Mouse (Mus musculus): ENCODE measurements around the gene Sephs2. TPM values are rescaled to one million over a fixed set of nuclear protein-coding genes. Genes with fewer than 3 reads are reported as not detected.
A peak's percentile ranks its signal among the peaks of the same experiment; 100 is the strongest.

Sephs2 gene
- 52.4 and 54.0 TPM in 2 replicates for polyA plus RNA-seq (2015; fragmentation: Nextera tagmentation; extraction: Ambion mirVana)

DNA sequence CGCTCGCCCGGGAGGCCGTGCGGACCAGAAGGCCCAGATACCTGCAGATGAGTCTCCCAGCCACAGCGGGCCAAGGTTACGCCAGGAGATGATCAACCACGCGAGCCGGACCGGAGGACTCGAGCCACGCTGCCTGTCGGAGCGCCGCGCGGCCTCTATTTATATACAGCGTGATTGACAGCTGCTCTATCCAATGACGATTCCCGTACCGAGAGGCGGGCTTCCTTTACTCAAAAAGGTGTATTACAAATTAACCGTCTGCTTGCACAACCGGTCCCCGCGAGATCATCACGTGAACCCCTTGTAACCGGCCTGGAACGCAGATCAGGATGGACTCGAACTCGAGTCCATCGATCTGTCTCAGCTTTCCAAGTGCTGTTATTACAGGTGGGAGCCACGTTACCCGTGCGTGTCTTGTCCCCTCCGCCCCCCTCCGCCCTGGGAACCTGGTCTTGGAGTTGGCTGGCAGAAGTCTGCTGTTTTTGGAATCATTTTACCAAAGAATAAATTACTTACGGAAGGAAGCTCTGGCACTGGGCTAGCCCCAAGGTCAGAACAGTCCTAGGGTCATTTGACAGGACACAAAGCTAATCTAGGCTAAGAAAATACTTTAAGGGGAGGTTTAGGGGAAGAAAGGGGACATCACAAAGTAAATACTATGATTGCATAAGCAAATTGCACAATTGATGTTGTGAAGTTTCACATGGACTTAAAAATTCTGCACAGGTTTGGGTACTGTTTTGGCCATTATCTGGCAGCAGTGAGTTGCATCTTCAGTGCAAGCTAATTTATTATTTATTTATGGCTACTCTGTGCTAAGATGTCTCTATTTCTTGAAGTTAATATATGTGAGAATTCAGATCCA lies at the start of gene Sephs2:
Gene Sephs2, minus strand, starts transcription at position 131 of the 865 bp plus-strand sequence.
- Histone ChIP-seq H3K4me1 (replicated peaks) (peaks cover 26% of the 10 kb centered on the region), H3K27me3 (no peaks in the 10 kb centered on the region), H3K9ac (replicated peaks) (peak within 1 kb of the TSS; percentile 87), H3K9me3 (no peaks in the 10 kb centered on the region), H3K4me2 (replicated peaks) (peak within 1 kb of the TSS; percentile 95), H3K36me3 (peaks cover 13% of the 10 kb centered on the region), H3K27ac (peak within 1 kb of the TSS; percentile 83), H3K4me3 (replicated peaks) (peak within 1 kb of the TSS; percentile 72)
- peak; percentile 96 for ATAC-seq
- WGBS = 3% methylated on average over 39 of the region's 39 CpGs

DNA sequence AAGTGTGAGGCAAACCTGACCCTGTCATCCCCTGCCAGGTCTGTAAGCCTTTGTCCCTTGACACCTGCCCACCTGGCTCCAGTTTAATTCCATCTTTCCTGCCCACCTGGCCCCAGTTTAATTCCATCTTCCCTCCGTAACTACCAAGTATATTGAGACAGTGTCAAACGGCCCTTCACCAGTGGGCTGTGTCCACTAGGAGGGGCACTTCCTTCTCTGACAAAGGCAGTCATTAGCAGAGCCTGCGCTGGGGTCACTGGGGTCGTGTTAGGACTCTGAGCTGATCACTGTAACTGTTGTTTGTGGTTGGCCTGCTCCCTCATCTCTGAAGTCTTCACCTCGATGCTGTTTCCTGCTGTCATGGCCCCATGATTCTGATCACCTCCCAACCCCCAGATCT lies 48.2 kb upstream of the Sephs2 start:
- no peaks in the 10 kb centered on the region for H3K9me3 ChIP-seq
- no peaks in the 10 kb centered on the region for H3K36me3 ChIP-seq
- H3K4me1 ChIP-seq (replicated peaks) = 0 out of 2 replicates have a peak, but pooled peaks cover 2% of the 10 kb centered on the region
- H3K27ac ChIP-seq = no peak overlapping the region
- H3K4me2 ChIP-seq (replicated peaks) = no peak overlapping the region
- H3K27me3 ChIP-seq = no peaks in the 10 kb centered on the region
- no peak overlapping the region for H3K4me3 ChIP-seq (replicated peaks)
- 46% methylated on average over 5 of the region's 5 CpGs for WGBS
- no peak for ATAC-seq
- no peak overlapping the region for H3K9ac ChIP-seq (replicated peaks)

DNA sequence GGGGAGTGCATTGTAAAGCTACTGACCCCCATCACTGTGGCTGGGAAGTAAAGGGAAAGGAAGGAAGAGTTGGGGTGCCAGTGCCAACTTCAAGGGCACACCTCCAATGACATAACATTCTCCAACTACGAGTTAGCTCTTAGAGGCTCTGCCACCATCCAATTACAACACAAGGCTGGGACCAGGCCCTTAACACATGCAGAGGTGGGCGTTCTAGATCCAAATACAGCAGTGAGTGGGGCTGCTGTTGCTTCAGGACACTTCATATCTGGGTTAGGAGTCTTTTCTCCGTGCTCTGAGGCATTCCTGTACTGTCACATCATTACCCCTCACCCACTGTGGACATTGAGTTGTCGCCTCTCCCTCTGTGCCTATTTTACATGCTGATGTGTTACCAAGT lies 47.3 kb upstream of the Sephs2 start:
- Histone ChIP-seq H3K4me2 (replicated peaks) (no peak overlapping the region), H3K4me3 (replicated peaks) (no peak overlapping the region), H3K27me3 (no peaks in the 10 kb centered on the region), H3K36me3 (no peaks in the 10 kb centered on the region), H3K4me1 (replicated peaks) (no peaks in the 10 kb centered on the region), H3K9me3 (no peaks in the 10 kb centered on the region), H3K9ac (replicated peaks) (no peak overlapping the region), H3K27ac (no peak overlapping the region)
- ATAC-seq = no peak
- 74% methylated on average over 4 of the region's 4 CpGs for WGBS

DNA sequence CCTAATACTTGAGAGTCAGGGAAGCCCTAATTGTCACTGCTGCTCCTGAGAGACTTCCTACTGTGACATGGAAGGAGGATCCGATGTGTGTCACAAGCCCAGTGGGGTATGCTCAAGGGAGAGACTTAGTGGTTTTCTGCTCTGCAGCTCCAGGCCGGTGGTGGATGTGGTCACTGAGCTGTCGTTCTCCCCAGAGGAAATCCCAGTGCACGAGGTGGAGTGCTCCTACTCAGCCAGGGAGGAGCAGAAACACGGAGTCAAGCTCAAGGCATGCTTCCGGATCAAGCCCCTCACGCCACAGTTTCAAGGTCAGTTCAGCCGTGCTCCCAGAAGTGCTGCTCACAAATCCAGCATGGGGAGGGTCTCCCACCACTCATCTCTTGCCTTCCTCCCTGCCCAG lies 40.1 kb upstream of the Sephs2 start:
- Histone ChIP-seq H3K27ac (no peak overlapping the region), H3K4me2 (replicated peaks) (no peak overlapping the region), H3K36me3 (no peaks in the 10 kb centered on the region), H3K27me3 (no peaks in the 10 kb centered on the region), H3K9me3 (no peaks in the 10 kb centered on the region), H3K4me1 (replicated peaks) (no peaks in the 10 kb centered on the region), H3K4me3 (replicated peaks) (no peak overlapping the region), H3K9ac (replicated peaks) (no peak overlapping the region)
- no peak for ATAC-seq
- WGBS = 42% methylated on average over 8 of the region's 8 CpGs

DNA sequence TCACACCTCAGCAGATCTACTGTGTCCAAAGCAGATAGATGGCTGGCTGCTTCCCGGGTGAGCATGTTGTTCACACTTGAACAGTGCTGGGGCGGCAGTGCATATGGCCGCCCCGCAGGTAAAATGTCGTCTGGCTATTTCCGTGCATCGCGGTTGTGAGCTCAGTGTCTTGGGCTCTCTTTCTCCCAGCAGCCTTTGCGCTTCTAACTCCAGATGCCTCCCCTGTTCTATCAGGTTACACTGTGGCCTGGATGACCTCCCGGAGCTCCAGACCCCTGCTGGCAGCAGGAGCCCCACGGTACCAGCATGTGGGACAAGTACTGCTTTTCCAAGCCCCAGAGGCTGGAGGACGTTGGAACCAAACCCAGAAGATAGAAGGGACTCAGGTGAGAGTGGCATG lies 36.1 kb upstream of the Sephs2 start:
- Histone ChIP-seq H3K4me1 (replicated peaks) (no peaks in the 10 kb centered on the region), H3K9ac (replicated peaks) (0 out of 2 replicates have a peak overlapping the region, but pooled peaks have one; percentile 12), H3K4me2 (replicated peaks) (no peak overlapping the region), H3K27me3 (no peaks in the 10 kb centered on the region), H3K36me3 (no peaks in the 10 kb centered on the region), H3K4me3 (replicated peaks) (no peak overlapping the region), H3K27ac (no peak overlapping the region), H3K9me3 (no peaks in the 10 kb centered on the region)
- WGBS = 75% methylated on average over 12 of the region's 12 CpGs
- ATAC-seq = no peak

DNA sequence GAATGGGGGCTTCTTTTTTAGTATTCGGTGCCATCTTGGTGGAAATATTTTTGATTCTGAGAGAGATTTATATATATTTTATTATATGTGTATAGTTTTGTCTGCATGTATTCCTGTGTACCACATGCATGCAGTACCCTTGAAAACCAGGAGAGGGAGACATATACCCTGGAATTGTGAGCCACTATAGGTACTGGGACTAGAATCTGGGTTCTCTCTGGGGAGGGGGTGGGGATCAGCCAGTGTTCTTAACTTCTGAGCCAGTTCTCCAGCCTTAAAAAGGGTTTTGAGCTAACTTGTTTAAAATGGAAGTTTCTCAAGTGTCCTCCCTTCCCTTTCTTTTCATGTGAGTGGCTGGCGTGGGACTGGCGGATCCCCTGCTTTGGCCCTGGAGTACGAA lies 35.0 kb upstream of the Sephs2 start:
- 63% methylated on average over 4 of the region's 4 CpGs for WGBS
- ATAC-seq = peak; percentile 67; the same call in 1 of the 2 replicates
- H3K27me3 ChIP-seq = no peaks in the 10 kb centered on the region
- H3K27ac ChIP-seq = no peak overlapping the region
- H3K4me3 ChIP-seq (replicated peaks) = no peak overlapping the region
- no peak overlapping the region for H3K9ac ChIP-seq (replicated peaks)
- H3K4me1 ChIP-seq (replicated peaks) = no peaks in the 10 kb centered on the region
- no peaks in the 10 kb centered on the region for H3K9me3 ChIP-seq
- no peaks in the 10 kb centered on the region for H3K36me3 ChIP-seq
- H3K4me2 ChIP-seq (replicated peaks) = no peak overlapping the region

DNA sequence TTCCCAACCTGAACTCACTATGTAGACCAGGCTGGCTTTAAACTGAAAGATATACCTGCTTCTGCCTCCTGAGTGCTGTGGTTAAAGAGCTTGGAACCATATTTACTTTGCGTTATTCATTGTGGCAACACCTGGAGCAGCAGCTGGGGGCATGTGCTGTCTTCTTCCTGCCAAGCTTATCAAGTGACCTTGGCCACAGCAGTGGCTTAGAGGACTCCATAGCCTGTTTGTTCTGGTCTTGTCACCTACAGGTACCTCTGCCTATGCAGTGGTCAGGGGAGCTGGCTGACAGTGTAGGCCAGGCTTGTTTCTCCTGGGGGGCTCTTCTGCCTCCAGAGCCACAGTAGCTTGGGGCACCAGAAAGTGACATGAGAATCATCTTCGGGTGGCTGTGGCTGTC lies 34.6 kb upstream of the Sephs2 start:
- Histone ChIP-seq H3K27me3 (no peaks in the 10 kb centered on the region), H3K36me3 (no peaks in the 10 kb centered on the region), H3K9me3 (no peaks in the 10 kb centered on the region), H3K4me3 (replicated peaks) (no peak overlapping the region), H3K4me2 (replicated peaks) (no peak overlapping the region), H3K9ac (replicated peaks) (no peak overlapping the region), H3K27ac (no peak overlapping the region), H3K4me1 (replicated peaks) (no peaks in the 10 kb centered on the region)
- WGBS = 76% methylated on average over 2 of the region's 2 CpGs
- no peak for ATAC-seq

DNA sequence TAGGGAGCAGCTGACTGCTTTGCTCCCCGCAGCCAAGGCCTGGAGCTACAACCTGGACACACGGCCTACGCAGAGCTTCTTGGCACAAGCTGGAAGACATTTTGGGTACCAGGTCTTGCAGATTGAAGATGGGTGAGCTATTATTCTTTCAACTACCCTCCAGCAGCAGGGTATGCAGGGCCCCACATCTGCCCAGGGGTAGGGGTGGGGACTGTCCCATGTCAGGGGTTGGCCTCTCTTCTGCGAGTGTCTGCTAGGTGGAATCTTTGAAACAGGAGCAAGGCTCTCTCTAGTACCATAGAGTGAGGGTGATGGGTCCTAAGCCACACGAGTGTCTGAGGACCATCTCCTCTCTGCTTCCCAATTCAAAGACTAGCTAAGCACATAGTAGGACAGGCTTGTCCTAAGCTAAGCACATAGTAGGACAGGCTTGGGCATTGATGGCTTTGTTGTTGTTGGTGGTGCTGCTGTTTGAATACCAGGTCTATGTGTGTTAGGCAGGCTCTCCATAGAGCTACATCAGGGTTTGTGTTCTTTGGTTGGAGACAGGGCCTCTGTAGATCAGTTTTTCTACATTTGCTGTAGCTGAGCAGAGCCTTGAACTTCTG lies 23.8 kb upstream of the Sephs2 start:
- 97% methylated on average over 5 of the region's 5 CpGs for WGBS
- ATAC-seq = no peak
- no peak overlapping the region for H3K4me3 ChIP-seq (replicated peaks)
- H3K9ac ChIP-seq (replicated peaks) = no peak overlapping the region
- no peaks in the 10 kb centered on the region for H3K27me3 ChIP-seq
- no peak overlapping the region for H3K27ac ChIP-seq
- H3K36me3 ChIP-seq = no peaks in the 10 kb centered on the region
- H3K4me2 ChIP-seq (replicated peaks) = no peak overlapping the region
- H3K4me1 ChIP-seq (replicated peaks) = no peaks in the 10 kb centered on the region
- H3K9me3 ChIP-seq = no peaks in the 10 kb centered on the region

DNA sequence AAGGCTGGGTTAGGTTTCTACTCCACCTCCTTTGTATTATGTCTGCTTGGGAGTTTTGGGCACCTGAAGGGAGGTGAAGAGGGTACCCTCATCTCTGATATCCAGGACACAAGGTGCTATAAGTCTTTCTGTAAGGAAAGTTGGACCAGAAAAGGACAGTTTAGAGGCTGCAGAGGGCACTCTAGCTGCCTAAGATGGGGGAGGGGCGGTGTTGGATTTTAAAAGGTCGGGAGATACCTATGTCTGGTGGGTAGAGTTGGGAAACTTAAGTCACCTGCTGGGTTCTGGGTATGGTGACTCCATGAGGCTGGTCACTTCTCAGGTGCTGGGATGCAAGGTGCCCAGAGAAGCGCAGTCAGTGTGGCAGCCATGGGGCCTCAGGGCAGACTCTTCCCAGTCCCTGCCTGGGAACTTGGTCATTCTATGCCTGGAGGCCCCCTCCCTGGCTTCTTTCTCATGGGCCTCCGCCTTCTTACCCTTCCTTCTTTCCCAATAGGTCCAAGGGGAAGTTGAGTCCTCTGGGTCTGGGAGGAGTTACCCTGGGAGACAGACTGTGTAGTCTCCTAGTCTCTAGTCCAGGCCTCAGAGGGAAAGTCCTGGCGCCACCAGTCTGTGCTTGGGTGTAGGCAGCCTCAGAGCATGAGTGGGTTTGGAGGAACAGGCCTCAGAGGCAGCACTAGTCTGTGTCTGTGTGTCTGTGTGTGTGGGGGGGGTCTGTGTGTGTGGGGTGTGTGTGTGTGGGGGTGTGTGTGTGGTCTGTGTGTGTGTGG lies 23.1 kb upstream of the Sephs2 start:
- no peak overlapping the region for H3K27ac ChIP-seq
- H3K36me3 ChIP-seq = no peaks in the 10 kb centered on the region
- H3K27me3 ChIP-seq = no peaks in the 10 kb centered on the region
- 82% methylated on average over 5 of the region's 5 CpGs for WGBS
- H3K4me1 ChIP-seq (replicated peaks) = no peaks in the 10 kb centered on the region
- ATAC-seq = no peak
- no peak overlapping the region for H3K9ac ChIP-seq (replicated peaks)
- H3K4me2 ChIP-seq (replicated peaks) = no peak overlapping the region
- no peaks in the 10 kb centered on the region for H3K9me3 ChIP-seq
- H3K4me3 ChIP-seq (replicated peaks) = no peak overlapping the region

DNA sequence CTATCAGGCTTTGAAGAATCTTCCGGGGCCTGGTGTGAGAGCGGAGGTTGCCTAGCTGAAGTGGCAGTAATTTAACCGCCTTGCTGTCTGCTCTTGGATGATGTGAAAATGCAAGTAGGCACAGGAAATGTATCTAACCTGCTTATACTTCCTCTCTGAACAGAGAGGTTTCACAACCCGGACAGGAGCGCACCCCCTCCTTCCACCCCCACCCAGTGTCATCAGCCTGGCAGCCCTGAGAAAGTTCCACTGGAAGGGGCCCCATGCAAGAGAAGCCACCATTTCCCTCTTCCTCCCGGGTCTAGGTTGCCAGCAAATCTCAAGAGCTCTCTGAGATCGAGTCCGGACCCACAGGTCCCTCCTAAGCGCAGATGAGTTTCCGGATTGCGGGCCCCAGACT lies 22.2 kb upstream of the Sephs2 start, which contains the start of gene Itgal:
Gene Itgal, plus strand, starts transcription at position 163 of the 400 bp plus-strand sequence.
- no peak for ATAC-seq
- Histone ChIP-seq H3K9me3 (no peaks in the 10 kb centered on the region), H3K36me3 (no peaks in the 10 kb centered on the region), H3K4me1 (replicated peaks) (no peaks in the 10 kb centered on the region), H3K27me3 (no peaks in the 10 kb centered on the region), H3K4me3 (replicated peaks) (no peak within 1 kb of the TSS), H3K4me2 (replicated peaks) (no peak within 1 kb of the TSS), H3K27ac (no peak within 1 kb of the TSS), H3K9ac (replicated peaks) (no peak within 1 kb of the TSS)
- 87% methylated on average over 11 of the region's 11 CpGs for whole genome bisulfite sequencing

DNA sequence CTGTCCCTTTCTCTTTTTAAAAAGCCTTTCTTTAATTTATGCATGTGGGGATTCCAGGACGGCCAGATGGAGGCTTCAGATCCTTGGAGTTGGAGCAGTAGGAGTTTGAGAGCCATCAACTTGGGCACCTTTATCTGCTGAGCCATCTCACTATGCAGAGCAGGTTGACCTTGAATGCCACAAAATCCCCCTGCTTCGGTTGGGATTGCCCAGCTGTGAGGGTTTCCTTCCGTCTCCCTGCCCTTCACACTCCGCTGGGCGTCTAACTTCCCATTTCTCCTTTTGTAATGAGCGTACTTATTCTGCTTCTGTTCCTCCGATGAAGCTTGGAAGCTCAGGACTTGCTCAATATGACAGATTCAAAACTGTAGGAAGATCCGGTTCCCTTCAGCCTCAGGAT lies 16.3 kb upstream of the Sephs2 start:
- Histone ChIP-seq H3K4me3 (replicated peaks) (no peak overlapping the region), H3K9ac (replicated peaks) (no peak overlapping the region), H3K4me1 (replicated peaks) (no peaks in the 10 kb centered on the region), H3K4me2 (replicated peaks) (no peak overlapping the region), H3K27me3 (no peaks in the 10 kb centered on the region), H3K36me3 (no peaks in the 10 kb centered on the region), H3K9me3 (peaks cover 14% of the 10 kb centered on the region), H3K27ac (no peak overlapping the region)
- 53% methylated on average over 8 of the region's 8 CpGs for WGBS
- no peak for ATAC-seq

DNA sequence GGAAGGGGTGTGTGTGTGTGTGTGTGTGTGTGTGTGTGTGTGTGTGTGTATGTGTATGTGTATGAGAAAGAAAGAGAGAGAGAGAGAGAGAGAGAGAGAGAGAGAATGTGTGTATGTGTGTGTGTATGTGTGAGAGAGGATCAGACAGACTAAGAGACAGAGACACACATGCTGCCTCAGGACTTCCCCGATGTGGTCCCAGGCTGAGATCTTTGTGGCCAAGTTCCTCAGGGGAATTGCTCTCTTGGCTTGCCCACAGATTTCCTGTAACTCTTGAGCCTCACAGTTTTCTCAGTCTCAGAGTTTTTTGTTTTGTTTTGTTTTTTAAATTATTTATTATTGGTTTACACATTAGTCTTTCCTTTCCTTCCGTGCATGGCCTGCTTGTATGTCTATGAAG lies 15.5 kb upstream of the Sephs2 start:
- no peak overlapping the region for H3K9ac ChIP-seq (replicated peaks)
- ATAC-seq = no peak
- no peaks in the 10 kb centered on the region for H3K4me1 ChIP-seq (replicated peaks)
- peaks cover 14% of the 10 kb centered on the region for H3K9me3 ChIP-seq
- H3K36me3 ChIP-seq = no peaks in the 10 kb centered on the region
- 86% methylated on average over 2 of the region's 2 CpGs for WGBS
- no peak overlapping the region for H3K4me2 ChIP-seq (replicated peaks)
- H3K27ac ChIP-seq = no peak overlapping the region
- H3K27me3 ChIP-seq = no peaks in the 10 kb centered on the region
- H3K4me3 ChIP-seq (replicated peaks) = no peak overlapping the region
